Mouse (Mus musculus) small intestine, adult 2 months (tissue): Measurements from ENCODE around the gene Cmip. TPM values are rescaled to one million over a fixed set of nuclear protein-coding genes. Genes with fewer than 3 reads are reported as not detected.

Experiments
- H3K27ac ChIP-seq: fragments of 200-500 bp; 2 replicates; pipeline ENCODE4 v1.5.1; 2012; ENCODE audit warnings: low read depth, low read length, control low read depth, inconsistent platforms; ENCODE audit not compliant: insufficient read depth
- H3K27me3 ChIP-seq: fragments of 200-500 bp; 2 replicates; pipeline ENCODE4 v1.6.1; 2012; ENCODE audit warnings: mild to moderate bottlenecking, moderate library complexity, low read length, inconsistent platforms; ENCODE audit not compliant: control insufficient read depth, insufficient read depth
- H3K36me3 ChIP-seq: fragments of 200-500 bp; 2 replicates; pipeline ENCODE4 v1.6.1; 2012; ENCODE audit warnings: mild to moderate bottlenecking, low read length, control low read depth, inconsistent platforms; ENCODE audit not compliant: control insufficient read depth, insufficient read depth
- H3K4me1 ChIP-seq: fragments of 200-500 bp; 2 replicates; pipeline ENCODE4 v1.6.1; 2012; ENCODE audit warnings: low read length, inconsistent platforms, mixed read lengths; ENCODE audit not compliant: control insufficient read depth, insufficient read depth, insufficient read length
- H3K4me3 ChIP-seq: fragments of 200-500 bp; 2 replicates; pipeline ENCODE4 v1.5.1; 2012; ENCODE audit warnings: low read depth, mild to moderate bottlenecking, control low read depth, inconsistent platforms, low read length, moderate library complexity
- CTCF ChIP-seq: fragments of 200-500 bp; IDR thresholded peaks from 2 replicates; pipeline ENCODE4 v1.5.1; 2012; ENCODE audit warnings: low read depth, mild to moderate bottlenecking, control low read depth, inconsistent platforms, low read length, moderate library complexity, mixed read lengths; ENCODE audit not compliant: insufficient replicate concordance, insufficient read length; ENCODE audit errors: extremely low read depth
- POLR2A ChIP-seq: fragments of 200-500 bp; IDR thresholded peaks from 2 replicates; pipeline ENCODE4 v1.6.1; 2012; ENCODE audit warnings: low read depth, mild to moderate bottlenecking, control low read depth, inconsistent platforms, low read length, moderate library complexity
- WGBS: fragments of 180-500 bp; shearing (Covaris S2); methylation state at CpG from one replicate; pipeline ENCODE4 v1.1.7; 2018; 5-methylcytosine and 5-hydroxymethylcytosine counted together
- polyA plus RNA-seq: library from polyadenylated mRNA; depleted of rRNA; stranded (reverse); fragments of >200 nt; gene quantifications from 2 replicates; pipeline ENCODE4 v1.2.3, GENCODE M21; 2012

Cmip gene
- polyA plus RNA-seq, 1 experiment = 129 TPM

DNA sequence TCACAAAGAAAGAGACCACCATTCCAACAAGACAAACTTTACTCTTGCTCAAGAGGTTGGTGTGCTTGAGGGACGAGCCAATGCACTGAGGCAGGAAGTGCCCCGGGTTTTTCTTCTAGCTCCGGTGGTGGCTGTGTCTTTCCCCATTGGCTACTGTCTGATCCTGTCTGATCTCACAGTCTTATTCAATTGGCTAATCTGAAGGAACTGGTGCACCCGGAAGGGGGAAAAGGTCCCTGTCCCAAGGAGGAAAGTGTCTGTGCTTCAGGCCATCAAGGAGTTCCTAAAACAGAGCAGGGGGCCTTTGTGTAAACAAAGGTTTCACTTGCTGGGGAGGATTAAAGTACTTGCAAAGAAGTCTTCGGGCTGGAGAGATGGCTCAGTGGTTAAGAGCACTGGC is 48.5 kb downstream of the Cmip start:
- 30% methylated on average over 5 of the region's 5 CpGs for WGBS

GRCm38 (mm10) chr8:117306756-117307155 is 49.9 kb downstream of the Cmip start:
- Histone ChIP-seq H3K27me3 (no peaks in the 10 kb centered on the region), H3K27ac (no peak overlapping the region), H3K36me3 (0 out of 2 replicates have a peak, but pooled peaks cover under 1% of the 10 kb centered on the region), H3K4me1 (peaks cover 28% of the 10 kb centered on the region), H3K4me3 (no peak overlapping the region)
- 78% methylated on average over 7 of the region's 7 CpGs for WGBS
- TF ChIP-seq POLR2A = no peak
- no peak for TF ChIP-seq CTCF

More for the DNA sequence above, 48.5 kb downstream of the Cmip start:
- Histone ChIP-seq H3K4me1 (peaks cover 37% of the 10 kb centered on the region), H3K36me3 (no peaks in the 10 kb centered on the region), H3K4me3 (no peak overlapping the region), H3K27ac (no peak overlapping the region), H3K27me3 (no peaks in the 10 kb centered on the region)
- no peak for TF ChIP-seq CTCF
- TF ChIP-seq POLR2A = no peak

DNA sequence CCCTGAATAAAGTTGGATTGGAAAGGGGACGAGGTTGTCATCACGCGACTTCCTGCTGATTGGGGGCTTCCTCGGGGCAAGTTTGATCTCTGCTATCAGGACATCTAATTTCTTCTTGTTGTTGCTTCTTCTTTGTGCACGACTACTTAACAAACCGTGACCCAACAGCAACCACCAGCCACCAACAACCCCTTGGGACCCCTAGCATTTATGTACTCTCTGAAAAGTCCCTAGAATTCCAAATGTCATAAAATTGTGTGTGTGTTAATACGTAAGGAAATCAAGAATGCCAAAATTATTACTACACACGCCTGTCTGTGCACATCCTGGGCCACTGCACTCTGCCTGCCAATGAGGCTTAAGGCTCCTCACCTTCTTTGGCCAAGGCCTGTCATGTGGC is 50.4 kb downstream of the Cmip start:
- Histone ChIP-seq H3K4me3 (no peak overlapping the region), H3K27ac (no peak overlapping the region), H3K36me3 (peaks cover 5% of the 10 kb centered on the region; the same call in 1 of the 2 replicates), H3K4me1 (peaks cover 23% of the 10 kb centered on the region), H3K27me3 (no peaks in the 10 kb centered on the region)
- TF ChIP-seq POLR2A (no peak), CTCF (no peak)
- WGBS = 75% methylated on average over 8 of the region's 8 CpGs

DNA sequence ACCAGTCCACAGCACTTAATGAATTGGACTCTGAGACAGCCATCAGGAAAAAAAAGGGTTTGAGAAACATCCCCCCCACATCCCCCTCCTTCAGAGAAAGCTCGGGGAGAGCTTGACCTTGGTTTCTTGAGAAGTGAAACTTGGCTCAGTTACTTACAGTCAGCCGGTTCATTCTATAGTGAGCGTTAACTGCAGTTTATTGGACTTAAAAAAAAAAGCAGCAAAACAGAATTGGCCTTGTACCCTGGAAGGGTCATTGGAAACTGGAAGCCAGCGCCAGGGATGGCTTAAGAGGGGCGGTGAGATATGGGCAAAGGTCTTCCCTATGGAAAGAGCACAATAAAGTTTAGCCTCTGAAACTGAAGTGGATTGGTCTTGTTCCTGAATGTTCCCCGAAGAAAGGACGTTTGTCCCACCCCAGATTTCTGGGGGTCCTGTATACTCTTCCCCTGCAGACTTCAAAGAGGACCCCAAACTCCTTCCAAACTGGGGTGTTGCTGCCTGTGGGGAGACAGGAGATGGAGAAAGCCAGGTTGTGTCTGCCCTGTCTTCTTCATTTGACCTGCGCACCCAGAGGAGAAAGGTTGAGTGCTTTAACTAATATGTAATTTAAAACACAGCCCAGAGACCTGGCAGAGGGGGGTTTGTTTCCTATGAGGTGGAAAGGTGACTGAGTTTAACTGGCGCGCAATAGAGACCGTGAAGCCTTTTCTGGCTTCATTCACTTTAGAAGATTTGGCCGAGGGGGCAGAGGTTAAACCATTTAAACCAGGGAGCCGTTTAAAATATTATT is 51.6 kb downstream of the Cmip start:
- TF ChIP-seq POLR2A = no peak
- Histone ChIP-seq H3K36me3 (peaks cover 5% of the 10 kb centered on the region; the same call in 1 of the 2 replicates), H3K27me3 (no peaks in the 10 kb centered on the region), H3K27ac (peak overlapping the region; percentile 75), H3K4me3 (no peak overlapping the region), H3K4me1 (peaks cover 22% of the 10 kb centered on the region)
- 26% methylated on average over 13 of the region's 13 CpGs for WGBS

DNA sequence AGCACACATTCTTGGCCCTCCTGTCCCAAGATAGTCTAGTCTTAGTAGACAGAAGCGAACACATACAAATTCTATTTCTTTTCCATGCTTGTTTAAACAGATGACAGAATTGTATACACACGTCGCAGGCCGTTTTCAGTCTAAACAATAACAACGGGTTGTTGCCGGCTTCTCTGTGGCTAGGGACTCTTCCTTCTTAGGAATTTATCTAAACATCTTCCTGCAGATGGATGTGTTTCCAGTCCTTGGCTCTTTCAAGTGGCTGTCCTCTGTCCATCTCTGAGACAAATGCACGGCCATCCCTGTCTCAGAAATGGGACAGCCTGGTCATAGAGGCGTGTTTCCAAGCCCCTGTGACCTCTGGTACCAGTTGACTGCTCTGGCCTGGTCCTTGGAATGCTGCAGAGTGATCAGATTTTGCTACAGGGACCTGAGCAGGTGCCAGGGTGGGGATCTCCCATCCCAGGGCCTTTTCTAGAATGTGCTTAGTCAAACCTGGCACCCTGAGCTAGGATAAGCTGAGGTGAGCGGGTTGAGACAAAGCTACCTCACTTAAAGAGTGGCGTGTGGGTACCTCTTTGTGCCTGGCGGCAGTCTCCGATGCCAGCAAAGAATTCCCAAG is 52.9 kb downstream of the Cmip start:
- 0 out of 2 replicates have a peak overlapping the region, but pooled peaks have one; percentile 7 for H3K27ac ChIP-seq
- no peaks in the 10 kb centered on the region for H3K27me3 ChIP-seq
- H3K4me3 ChIP-seq = no peak overlapping the region
- WGBS = 78% methylated on average over 12 of the region's 12 CpGs
- peaks cover 27% of the 10 kb centered on the region for H3K4me1 ChIP-seq
- H3K36me3 ChIP-seq = peaks cover 5% of the 10 kb centered on the region; the same call in 1 of the 2 replicates
- TF ChIP-seq CTCF (no peak), POLR2A (no peak)

DNA sequence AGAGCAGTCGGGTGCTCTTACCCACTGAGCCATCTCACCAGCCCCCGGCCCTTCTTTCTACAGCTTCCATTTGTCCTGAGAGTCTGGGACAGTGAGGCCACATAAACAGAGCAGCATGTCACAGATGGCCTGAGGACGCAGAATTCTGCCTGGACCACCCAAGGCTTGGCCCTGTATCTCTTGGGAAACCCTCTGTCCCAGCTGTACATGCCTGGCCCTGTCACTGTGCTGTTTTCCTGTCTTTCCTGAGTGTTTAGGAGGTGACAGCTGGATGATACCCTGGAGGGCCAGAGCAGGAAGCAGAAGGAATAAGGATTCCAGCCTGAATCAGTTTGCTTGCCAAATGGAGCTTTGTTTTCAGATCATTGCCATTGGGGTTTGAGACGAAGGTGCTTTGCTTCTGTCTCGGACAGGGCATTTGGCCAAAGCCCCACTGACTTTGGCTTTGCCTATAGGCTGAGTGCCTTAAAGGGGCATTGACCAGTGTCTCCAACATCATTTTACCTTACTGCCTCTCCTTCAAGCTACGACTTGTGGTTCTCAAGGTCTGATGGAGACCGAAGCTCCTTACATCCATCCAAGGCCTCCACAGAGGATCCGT is 54.2 kb downstream of the Cmip start:
- Histone ChIP-seq H3K4me1 (peaks cover 30% of the 10 kb centered on the region), H3K27me3 (no peaks in the 10 kb centered on the region), H3K36me3 (peaks cover 5% of the 10 kb centered on the region; the same call in 1 of the 2 replicates), H3K27ac (no peak overlapping the region), H3K4me3 (no peak overlapping the region)
- WGBS = 78% methylated on average over 8 of the region's 8 CpGs
- TF ChIP-seq POLR2A = no peak
- TF ChIP-seq CTCF = no peak
